Mouse (Mus musculus): ENCODE measurements around the gene Spz1. TPM values are rescaled to one million over a fixed set of nuclear protein-coding genes. Genes with fewer than 3 reads are reported as not detected.
"Not testable (repeated sequence)": the region's sequence is repeated elsewhere in the genome, so short reads cannot be mapped to it uniquely, and the experiment has no call there.

Gene Spz1
- total RNA-seq (2021), result not detected
- long read RNA-seq, experiment 1, result 0 reads
- long read RNA-seq, experiment 2, result 0 reads

- DNase-seq (ENCODE audit: low spot score in 2 of 2), result no peak
Measured at GRCm38 (mm10) chr13:92576072-92576471, at the start of gene Spz1. Spz1 (minus strand) TSS chr13:92576172.

- DNase-seq (ENCODE audit: low spot score in 2 of 2), result no peak
Measured at GRCm38 (mm10) chr13:92616459-92616858, 40.5 kb upstream of the Spz1 start.

GRCm38 (mm10) chr13:92615201-92615600 is 39.2 kb upstream of the Spz1 start:
- no peak for DNase-seq (ENCODE audit: low spot score in 2 of 2)

GRCm38 (mm10) chr13:92613094-92613493 is 37.1 kb upstream of the Spz1 start:
- no peak for DNase-seq (ENCODE audit: low spot score in 2 of 2)

- DNase-seq (ENCODE audit: low spot score in 2 of 2), result no peak
Measured at GRCm38 (mm10) chr13:92611917-92612316, 35.9 kb upstream of the Spz1 start.

GRCm38 (mm10) chr13:92611254-92611784 is 35.3 kb upstream of the Spz1 start:
- peak in 1 of 2 experiments; percentile 20 for DNase-seq (ENCODE audit: low spot score in 2 of 2)

- DNase-seq (ENCODE audit: low spot score in 2 of 2), result peak; percentile 96 to 97
Measured at GRCm38 (mm10) chr13:92610311-92611221, 34.6 kb upstream of the Spz1 start, which contains the start of gene Serinc5. Serinc5 (plus strand) TSS chr13:92611091.

GRCm38 (mm10) chr13:92609486-92610310 is 33.7 kb upstream of the Spz1 start:
- no peak for DNase-seq (ENCODE audit: low spot score in 2 of 2)

GRCm38 (mm10) chr13:92605306-92605705 is 29.3 kb upstream of the Spz1 start:
- DNase-seq (ENCODE audit: low spot score in 2 of 2), result not testable (repeated sequence)

GRCm38 (mm10) chr13:92595424-92595823 is 19.5 kb upstream of the Spz1 start:
- DNase-seq (ENCODE audit: low spot score in 2 of 2), result no peak

- DNase-seq (ENCODE audit: low spot score in 2 of 2), result no peak
Measured at GRCm38 (mm10) chr13:92594907-92595306, 18.9 kb upstream of the Spz1 start.

GRCm38 (mm10) chr13:92594481-92594880 is 18.5 kb upstream of the Spz1 start:
- DNase-seq (ENCODE audit: low spot score in 2 of 2), result no peak

- DNase-seq (ENCODE audit: low spot score in 2 of 2), result no peak
Measured at GRCm38 (mm10) chr13:92593731-92594396, 17.9 kb upstream of the Spz1 start.

- DNase-seq (ENCODE audit: low spot score in 2 of 2), result no peak
Measured at GRCm38 (mm10) chr13:92592786-92593635, 17.0 kb upstream of the Spz1 start.

- DNase-seq (ENCODE audit: low spot score in 2 of 2), result no peak
Measured at GRCm38 (mm10) chr13:92592268-92592785, 16.4 kb upstream of the Spz1 start.

- DNase-seq (ENCODE audit: low spot score in 2 of 2), result no peak
Measured at GRCm38 (mm10) chr13:92591225-92591624, 15.3 kb upstream of the Spz1 start.

- no peak for DNase-seq (ENCODE audit: low spot score in 2 of 2)
Measured at GRCm38 (mm10) chr13:92589255-92589654, 13.3 kb upstream of the Spz1 start.

- DNase-seq (ENCODE audit: low spot score in 2 of 2), result no peak
Measured at GRCm38 (mm10) chr13:92588704-92589103, 12.7 kb upstream of the Spz1 start.

GRCm38 (mm10) chr13:92584094-92584717 is 8.2 kb upstream of the Spz1 start:
- no peak for DNase-seq (ENCODE audit: low spot score in 2 of 2)

All from adrenal gland, postnatal 4 days (tissue).